Mouse (Mus musculus): ENCODE measurements around the gene Ppp1r9a. TPM values are rescaled to one million over a fixed set of nuclear protein-coding genes. Genes with fewer than 3 reads are reported as not detected.

The Ppp1r9a gene
- polyA plus RNA-seq, 1 experiment: 34.1 TPM

- Histone ChIP-seq H3K27me3 (ENCODE audit: control insufficient read depth, insufficient read depth, low read length) (no peaks in the 10 kb centered on the region), H3K27ac (ENCODE audit: insufficient read depth, low read length) (no peak overlapping the region), H3K4me1 (ENCODE audit: control insufficient read depth, insufficient read depth, low read length) (no peaks in the 10 kb centered on the region), H3K4me3 (replicated peaks; ENCODE audit: insufficient read depth, low read depth, low read length) (no peak overlapping the region)
- TF ChIP-seq CTCF (IDR thresholded peaks at IDR 0.05; ENCODE audit: borderline replicate concordance, insufficient read depth, low read depth, low read length) (no peak), POLR2A (IDR thresholded peaks at IDR 0.05; ENCODE audit: borderline replicate concordance, insufficient read depth, low read length) (no peak)
- DNase-seq: no peak
- WGBS: 88% methylated on average over 7 of the region's 7 CpGs
Measured at GRCm38 (mm10) chr6:5186229-5186950, 283.7 kb downstream of the Ppp1r9a start.

- Histone ChIP-seq H3K27me3 (ENCODE audit: control insufficient read depth, insufficient read depth, low read length) (no peaks in the 10 kb centered on the region), H3K4me1 (ENCODE audit: control insufficient read depth, insufficient read depth, low read length) (no peaks in the 10 kb centered on the region), H3K4me3 (replicated peaks; ENCODE audit: insufficient read depth, low read depth, low read length) (no peak overlapping the region), H3K27ac (ENCODE audit: insufficient read depth, low read length) (no peak overlapping the region)
- DNase-seq: no peak
- TF ChIP-seq POLR2A (IDR thresholded peaks at IDR 0.05; ENCODE audit: borderline replicate concordance, insufficient read depth, low read length) (no peak), CTCF (IDR thresholded peaks at IDR 0.05; ENCODE audit: borderline replicate concordance, insufficient read depth, low read depth, low read length) (no peak)
- WGBS: 73% methylated on average over 6 of the region's 6 CpGs
Measured at GRCm38 (mm10) chr6:5187586-5187985, 284.9 kb downstream of the Ppp1r9a start.

DNA sequence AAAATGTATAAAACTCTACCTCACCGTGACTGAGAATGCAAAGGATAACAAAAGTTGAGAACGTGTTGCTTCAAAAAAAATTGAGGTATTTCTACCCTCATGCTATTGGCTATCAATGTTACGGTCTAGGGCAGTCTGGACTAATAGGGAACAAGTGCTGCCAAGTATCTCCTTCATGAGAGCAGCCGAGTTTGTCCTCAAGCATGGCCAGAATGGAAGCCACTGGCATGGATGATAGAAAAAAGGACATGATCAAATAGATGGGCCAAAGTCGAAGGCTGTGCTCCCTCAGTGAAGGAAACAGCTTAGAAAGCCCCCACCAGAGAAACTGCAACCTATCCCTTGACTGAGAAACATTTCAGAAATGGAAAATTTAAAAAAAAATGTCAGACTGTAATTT, 285.3 kb downstream of the Ppp1r9a start:
- no peak overlapping the region for H3K27ac ChIP-seq (ENCODE audit: insufficient read depth, low read length)
- H3K27me3 ChIP-seq (ENCODE audit: control insufficient read depth, insufficient read depth, low read length): no peaks in the 10 kb centered on the region
- DNase-seq: no peak
- WGBS: 73% methylated on average over 5 of the region's 5 CpGs
- no peak overlapping the region for H3K4me3 ChIP-seq (replicated peaks; ENCODE audit: insufficient read depth, low read depth, low read length)
- TF ChIP-seq CTCF (IDR thresholded peaks at IDR 0.05; ENCODE audit: borderline replicate concordance, insufficient read depth, low read depth, low read length): no peak
- TF ChIP-seq POLR2A (IDR thresholded peaks at IDR 0.05; ENCODE audit: borderline replicate concordance, insufficient read depth, low read length): no peak
- no peaks in the 10 kb centered on the region for H3K4me1 ChIP-seq (ENCODE audit: control insufficient read depth, insufficient read depth, low read length)

DNA sequence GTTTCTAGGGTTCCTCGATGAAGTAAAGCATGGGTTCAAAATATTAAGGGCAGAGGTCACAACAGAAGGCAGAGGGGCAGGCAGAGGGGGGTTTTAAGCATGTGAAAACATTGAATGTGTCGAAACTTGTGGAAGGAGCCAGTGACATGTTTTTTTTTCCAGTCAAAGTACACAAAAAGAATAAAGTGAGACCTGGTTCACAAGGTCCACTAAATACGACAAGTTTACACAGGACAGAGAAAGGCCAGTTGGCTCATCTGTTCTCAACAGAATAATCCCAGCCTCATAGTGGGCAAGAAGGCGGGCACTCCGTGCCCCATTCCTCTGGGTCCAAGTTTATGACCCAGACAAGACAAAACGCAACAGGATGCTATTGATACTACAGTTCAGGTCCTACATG, 286.2 kb downstream of the Ppp1r9a start:
- no peaks in the 10 kb centered on the region for H3K27me3 ChIP-seq (ENCODE audit: control insufficient read depth, insufficient read depth, low read length)
- no peaks in the 10 kb centered on the region for H3K4me1 ChIP-seq (ENCODE audit: control insufficient read depth, insufficient read depth, low read length)
- 81% methylated on average over 6 of the region's 6 CpGs for WGBS
- no peak overlapping the region for H3K27ac ChIP-seq (ENCODE audit: insufficient read depth, low read length)
- H3K4me3 ChIP-seq (replicated peaks; ENCODE audit: insufficient read depth, low read depth, low read length): no peak overlapping the region
- DNase-seq: no peak
- TF ChIP-seq POLR2A (IDR thresholded peaks at IDR 0.05; ENCODE audit: borderline replicate concordance, insufficient read depth, low read length) (no peak), CTCF (IDR thresholded peaks at IDR 0.05; ENCODE audit: borderline replicate concordance, insufficient read depth, low read depth, low read length) (no peak)

GRCm38 (mm10) chr6:5189507-5189906, 286.8 kb downstream of the Ppp1r9a start:
- TF ChIP-seq POLR2A (IDR thresholded peaks at IDR 0.05; ENCODE audit: borderline replicate concordance, insufficient read depth, low read length) (no peak), CTCF (IDR thresholded peaks at IDR 0.05; ENCODE audit: borderline replicate concordance, insufficient read depth, low read depth, low read length) (no peak)
- no peak overlapping the region for H3K4me3 ChIP-seq (replicated peaks; ENCODE audit: insufficient read depth, low read depth, low read length)
- DNase-seq: no peak

DNA sequence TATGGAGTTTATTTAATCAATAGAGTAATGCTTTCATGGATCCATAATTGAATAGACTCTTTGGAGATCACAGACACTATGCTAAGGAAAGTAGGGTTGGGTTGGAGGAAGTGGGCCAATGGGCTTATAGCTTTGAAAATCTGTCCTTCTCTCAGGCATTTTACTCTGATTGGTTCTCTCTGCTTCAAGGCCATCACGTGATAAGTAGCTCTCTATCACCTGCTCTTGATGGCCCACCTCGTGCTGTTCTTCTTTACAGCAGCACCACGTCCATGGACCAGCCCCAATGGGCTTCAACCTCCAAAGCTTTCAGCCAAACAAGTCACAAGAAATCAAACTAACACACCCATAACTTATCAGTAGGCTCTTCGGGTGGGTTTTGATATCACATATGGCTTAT, 288.0 kb downstream of the Ppp1r9a start:
- 76% methylated on average over 4 of the region's 4 CpGs for WGBS
- H3K27me3 ChIP-seq (ENCODE audit: control insufficient read depth, insufficient read depth, low read length): no peaks in the 10 kb centered on the region

More at GRCm38 (mm10) chr6:5189507-5189906, 286.8 kb downstream of the Ppp1r9a start:
- Histone ChIP-seq H3K27ac (ENCODE audit: insufficient read depth, low read length) (no peak overlapping the region), H3K27me3 (ENCODE audit: control insufficient read depth, insufficient read depth, low read length) (no peaks in the 10 kb centered on the region), H3K4me1 (ENCODE audit: control insufficient read depth, insufficient read depth, low read length) (no peaks in the 10 kb centered on the region)
- WGBS: 43% methylated on average over 4 of the region's 4 CpGs

GRCm38 (mm10) chr6:5193693-5194092, 291.0 kb downstream of the Ppp1r9a start, which contains the start of gene Pon1:
Gene Pon1 (minus strand): TSS chr6:5193946.
- DNase-seq: no peak
- no peaks in the 10 kb centered on the region for H3K4me1 ChIP-seq (ENCODE audit: control insufficient read depth, insufficient read depth, low read length)
- TF ChIP-seq CTCF (IDR thresholded peaks at IDR 0.05; ENCODE audit: borderline replicate concordance, insufficient read depth, low read depth, low read length) (no peak), POLR2A (IDR thresholded peaks at IDR 0.05; ENCODE audit: borderline replicate concordance, insufficient read depth, low read length) (no peak)
- no peak within 1 kb of the TSS for H3K27ac ChIP-seq (ENCODE audit: insufficient read depth, low read length)
- H3K4me3 ChIP-seq (replicated peaks; ENCODE audit: insufficient read depth, low read depth, low read length): no peak within 1 kb of the TSS
- no peaks in the 10 kb centered on the region for H3K27me3 ChIP-seq (ENCODE audit: control insufficient read depth, insufficient read depth, low read length)
- WGBS: 38% methylated on average over 5 of the region's 5 CpGs

More for the DNA sequence above, 288.0 kb downstream of the Ppp1r9a start:
- DNase-seq: no peak
- H3K4me3 ChIP-seq (replicated peaks; ENCODE audit: insufficient read depth, low read depth, low read length): no peak overlapping the region
- no peak overlapping the region for H3K27ac ChIP-seq (ENCODE audit: insufficient read depth, low read length)
- H3K4me1 ChIP-seq (ENCODE audit: control insufficient read depth, insufficient read depth, low read length): no peaks in the 10 kb centered on the region
- no peak for TF ChIP-seq CTCF (IDR thresholded peaks at IDR 0.05; ENCODE audit: borderline replicate concordance, insufficient read depth, low read depth, low read length)
- no peak for TF ChIP-seq POLR2A (IDR thresholded peaks at IDR 0.05; ENCODE audit: borderline replicate concordance, insufficient read depth, low read length)

DNA sequence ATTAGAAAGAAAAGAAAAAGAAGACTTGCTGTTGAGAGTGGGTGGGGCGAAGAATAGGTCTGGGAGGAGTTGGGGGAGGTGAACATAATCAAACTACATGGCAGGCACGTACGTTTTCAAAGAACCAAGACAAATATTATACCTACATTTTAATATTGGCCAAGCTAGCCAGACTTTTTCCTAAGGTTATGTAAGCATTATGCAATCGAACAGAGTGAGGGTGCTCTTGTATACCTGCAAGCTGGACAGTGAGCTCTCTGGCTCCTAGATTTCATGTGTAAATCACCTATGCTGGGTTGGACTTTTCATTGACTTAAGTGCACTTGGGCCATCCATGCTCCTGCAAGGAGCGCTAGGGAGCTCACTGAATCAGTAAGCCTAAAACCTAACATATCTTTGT, 295.9 kb downstream of the Ppp1r9a start:
- Histone ChIP-seq H3K27ac (ENCODE audit: insufficient read depth, low read length) (no peak overlapping the region), H3K27me3 (ENCODE audit: control insufficient read depth, insufficient read depth, low read length) (no peaks in the 10 kb centered on the region), H3K4me3 (replicated peaks; ENCODE audit: insufficient read depth, low read depth, low read length) (no peak overlapping the region), H3K4me1 (ENCODE audit: control insufficient read depth, insufficient read depth, low read length) (no peaks in the 10 kb centered on the region)
- 92% methylated on average over 5 of the region's 5 CpGs for WGBS
- DNase-seq: no peak
- TF ChIP-seq CTCF (IDR thresholded peaks at IDR 0.05; ENCODE audit: borderline replicate concordance, insufficient read depth, low read depth, low read length) (no peak), POLR2A (IDR thresholded peaks at IDR 0.05; ENCODE audit: borderline replicate concordance, insufficient read depth, low read length) (no peak)

All from cerebellum, adult 2 months (tissue).